Mouse (Mus musculus) right cerebral cortex, postnatal 36 days (tissue): ENCODE measurements around the gene Med12l.
"Not testable (repeated sequence)": the region's sequence is repeated elsewhere in the genome, so short reads cannot be mapped to it uniquely, and the experiment has no call there.

Experiments used
- DNase-seq, 2 experiments: peaks; one replicate each; pipeline ENCODE4 v3.0.0; 2022; ENCODE audit warnings: low spot score in 2 of 2, mixed read lengths in 1 of 2

The Med12l gene

GRCm38 (mm10) chr3:59101218-59101986 lies 95.8 kb downstream of the Med12l start, which contains the start of gene Gpr171:
Gene Gpr171, minus strand, starts transcription at chr3:59101821.
- no peak for DNase-seq

- no peak for DNase-seq
Measured at GRCm38 (mm10) chr3:59102146-59102545, 96.5 kb downstream of the Med12l start.

GRCm38 (mm10) chr3:59104462-59104861 lies 98.8 kb downstream of the Med12l start:
- no peak for DNase-seq

GRCm38 (mm10) chr3:59107439-59107838 lies 101.8 kb downstream of the Med12l start:
- DNase-seq = no peak

GRCm38 (mm10) chr3:59109834-59110233 lies 104.2 kb downstream of the Med12l start:
- not testable (repeated sequence) for DNase-seq

- no peak for DNase-seq
Measured at GRCm38 (mm10) chr3:59111944-59112343, 106.3 kb downstream of the Med12l start.

GRCm38 (mm10) chr3:59113291-59113690 lies 107.7 kb downstream of the Med12l start:
- DNase-seq = not testable (repeated sequence)

DNA sequence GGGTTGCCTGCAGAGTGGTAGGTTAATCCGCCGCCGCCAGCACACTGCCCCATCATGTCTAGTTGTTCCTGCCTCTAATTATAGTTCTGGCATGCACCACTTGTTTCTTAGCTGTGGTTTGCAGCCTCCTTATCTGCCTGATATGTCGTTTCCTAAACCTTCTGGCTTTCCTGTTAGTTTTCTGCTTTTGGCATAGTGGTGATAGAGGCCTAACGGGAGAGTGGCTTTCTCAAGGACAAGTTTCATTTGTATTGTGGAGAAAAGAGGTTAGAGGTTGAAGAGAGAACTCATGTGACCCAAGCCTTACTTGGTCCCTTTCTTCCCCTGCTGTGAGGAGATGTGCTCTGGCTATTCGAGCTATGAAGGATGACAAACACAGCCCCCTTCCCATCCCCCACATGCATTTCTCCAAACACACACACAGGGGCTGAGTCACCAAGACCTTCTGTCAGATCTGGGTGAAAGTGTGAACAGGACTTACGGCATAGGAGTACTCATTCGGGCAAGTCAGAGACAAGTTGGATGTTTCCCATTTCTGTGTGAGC lies 108.4 kb downstream of the Med12l start:
- DNase-seq = no peak

- DNase-seq = peak in 1 of 2 experiments; percentile 20
Measured at GRCm38 (mm10) chr3:59121067-59121730, 115.6 kb downstream of the Med12l start.

- DNase-seq = no peak
Measured at GRCm38 (mm10) chr3:59121780-59122449, 116.3 kb downstream of the Med12l start.

DNA sequence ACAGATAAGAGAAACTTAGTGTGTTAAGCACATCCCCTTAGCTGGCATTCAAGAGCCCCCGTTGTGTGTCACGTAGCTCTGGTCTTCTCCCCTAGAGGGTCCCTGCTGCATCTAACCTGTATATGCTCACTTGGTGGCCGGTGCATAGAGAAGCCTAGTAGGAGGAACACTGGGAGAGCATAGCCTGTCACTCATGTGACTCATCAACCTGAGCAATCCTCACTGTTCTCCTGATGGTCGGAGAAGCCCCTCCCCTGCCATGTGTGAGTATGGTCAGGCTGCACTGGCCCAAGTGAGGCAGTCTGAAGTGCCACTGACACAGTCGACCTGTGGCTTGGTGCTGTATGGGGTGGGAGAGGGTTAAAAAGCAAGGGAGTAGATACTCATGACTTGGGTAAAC lies 119.4 kb downstream of the Med12l start:
- no peak for DNase-seq

GRCm38 (mm10) chr3:59125783-59126555 lies 120.3 kb downstream of the Med12l start:
- no peak for DNase-seq

DNA sequence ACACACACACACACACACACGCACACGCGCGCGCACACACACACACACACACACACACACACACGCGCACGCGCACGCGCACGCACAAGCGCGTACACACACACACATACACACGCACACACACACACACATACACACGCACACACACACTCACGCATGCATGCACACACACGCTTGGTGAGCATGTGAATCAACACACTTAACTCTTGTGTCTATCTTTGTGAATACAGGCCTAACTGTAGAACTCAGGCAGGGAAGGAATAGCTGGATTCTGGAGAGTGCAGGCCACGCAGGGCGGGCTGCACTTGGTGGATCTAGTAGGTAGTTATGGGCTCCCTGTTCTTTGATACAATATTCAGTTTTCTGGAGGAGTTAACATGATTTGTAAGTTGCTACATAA lies 123.1 kb downstream of the Med12l start:
- no peak for DNase-seq

DNA sequence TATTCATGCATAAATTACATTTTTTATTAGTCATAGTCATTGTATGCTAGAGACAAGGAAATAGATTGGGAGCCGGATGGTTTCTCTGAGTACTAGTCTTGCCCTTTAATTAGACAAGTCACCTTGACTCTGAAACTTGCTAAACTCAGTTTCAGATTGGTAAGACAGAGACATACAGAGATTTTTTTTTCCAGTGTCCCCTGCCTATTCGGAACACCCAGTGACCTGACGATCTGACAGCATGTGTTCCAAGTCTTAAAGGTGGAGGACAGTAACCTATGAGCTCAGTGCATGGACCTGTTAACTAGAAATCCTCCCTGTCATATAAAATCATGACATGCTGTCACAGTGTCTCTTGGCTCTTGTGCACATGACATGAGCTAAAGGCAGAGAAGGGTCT lies 123.9 kb downstream of the Med12l start:
- DNase-seq = no peak

GRCm38 (mm10) chr3:59130431-59130830 lies 124.8 kb downstream of the Med12l start:
- DNase-seq = no peak

DNA sequence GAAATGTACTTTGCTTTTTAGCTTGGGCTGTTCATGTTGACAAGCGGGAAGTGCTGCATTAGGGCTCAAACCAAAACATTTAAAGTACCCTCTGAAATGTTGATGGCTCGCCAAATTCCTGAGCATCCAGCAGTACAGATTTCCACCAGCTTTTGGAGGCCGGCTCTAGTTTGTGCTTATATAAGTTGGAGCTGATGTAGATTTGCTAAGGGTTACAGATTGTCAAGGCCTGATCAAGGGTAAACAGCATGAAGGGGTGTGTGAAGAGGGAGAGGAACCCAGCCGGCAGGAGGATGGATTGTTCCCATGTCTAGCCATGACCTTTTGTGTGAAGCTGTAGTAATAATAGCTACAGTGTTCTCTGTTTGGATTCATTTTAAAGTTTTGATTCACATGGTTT lies 125.5 kb downstream of the Med12l start:
- no peak for DNase-seq

DNA sequence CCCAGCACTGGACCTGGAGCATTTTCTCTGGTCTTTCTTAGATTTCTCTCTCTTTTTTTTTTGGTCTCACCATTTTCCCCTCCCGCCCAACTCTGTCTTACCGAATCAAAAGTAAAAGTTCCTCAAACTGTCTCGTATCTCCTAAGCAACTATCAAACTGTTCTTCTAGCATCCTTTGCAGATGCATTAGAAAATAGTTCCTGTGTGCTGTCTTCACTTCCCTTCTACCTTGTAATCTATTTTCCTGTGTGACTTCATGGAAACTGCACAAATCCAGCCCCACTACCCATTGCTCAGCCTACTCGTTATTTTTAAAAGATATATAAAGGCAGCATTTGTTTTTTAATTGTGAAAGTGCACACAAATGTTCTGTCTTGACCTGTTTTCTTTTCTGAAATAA lies 126.3 kb downstream of the Med12l start:
- DNase-seq = no peak

DNA sequence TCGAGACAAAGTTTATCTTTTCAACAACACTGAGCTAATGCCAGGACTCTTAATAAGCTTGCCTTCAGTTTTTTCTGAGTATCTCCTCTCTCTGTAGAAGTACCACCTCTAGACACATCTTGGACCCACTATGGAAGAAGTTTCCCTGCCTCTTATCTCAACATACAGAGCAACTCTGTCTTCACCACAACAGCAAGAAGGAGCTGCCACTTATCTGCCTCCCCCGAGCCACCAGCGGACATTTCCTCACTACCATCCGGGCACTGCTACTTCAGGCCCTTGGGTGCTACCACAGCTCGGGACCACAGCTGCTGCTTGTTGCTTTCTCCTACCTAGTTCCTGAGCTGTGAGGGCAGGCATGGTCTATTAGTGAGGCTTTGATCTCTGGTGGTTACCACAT lies 127.6 kb downstream of the Med12l start:
- no peak for DNase-seq

- DNase-seq = no peak
Measured at GRCm38 (mm10) chr3:59135911-59136653, 130.5 kb downstream of the Med12l start.

DNA sequence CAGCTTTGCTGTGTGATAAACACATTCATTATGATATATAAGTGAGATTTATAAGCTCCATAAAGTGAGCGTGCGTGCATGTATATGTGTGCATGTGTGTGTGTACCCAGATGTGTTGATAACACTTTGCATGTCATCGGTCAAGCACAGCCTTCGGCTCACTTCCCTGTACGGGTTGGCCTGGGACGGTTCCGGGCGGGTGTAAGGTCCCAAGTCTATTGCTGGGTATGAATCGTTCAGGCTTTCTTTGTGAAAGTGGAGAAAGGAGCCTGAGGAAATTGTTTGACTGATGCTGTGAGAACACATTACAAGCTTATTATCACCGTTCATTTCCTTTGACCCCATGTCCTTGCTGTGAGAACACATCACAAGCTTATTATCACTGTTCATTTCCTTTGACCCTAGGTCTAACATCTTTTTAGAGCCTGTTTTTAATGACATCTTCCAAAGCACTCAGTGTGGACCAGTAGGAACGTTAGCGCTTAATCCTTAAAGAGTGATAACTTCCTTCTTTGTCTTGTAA lies 133.4 kb downstream of the Med12l start:
- no peak for DNase-seq

DNA sequence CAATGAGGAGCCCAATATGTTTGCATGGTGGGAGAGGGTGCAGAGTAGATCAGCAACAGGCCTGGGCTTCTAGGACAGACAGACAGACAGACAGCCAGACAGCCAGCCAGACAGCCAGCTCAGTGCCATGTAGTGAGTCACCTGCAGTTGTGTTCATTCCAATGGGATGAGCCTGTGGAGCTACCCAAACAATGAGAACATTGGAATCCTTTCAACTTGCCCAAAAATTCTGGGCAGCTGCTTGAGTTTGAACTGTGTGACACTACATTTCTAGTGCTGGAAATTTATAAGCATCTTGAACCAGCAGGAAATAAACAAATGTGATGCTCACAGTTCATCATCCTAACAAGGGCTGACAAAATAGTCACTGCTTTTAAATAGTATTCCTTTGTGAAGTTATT lies 134.0 kb downstream of the Med12l start:
- no peak for DNase-seq
